Comparison of ENCODE assay signal across 9 mouse cellular contexts in the genomic region with DNA sequence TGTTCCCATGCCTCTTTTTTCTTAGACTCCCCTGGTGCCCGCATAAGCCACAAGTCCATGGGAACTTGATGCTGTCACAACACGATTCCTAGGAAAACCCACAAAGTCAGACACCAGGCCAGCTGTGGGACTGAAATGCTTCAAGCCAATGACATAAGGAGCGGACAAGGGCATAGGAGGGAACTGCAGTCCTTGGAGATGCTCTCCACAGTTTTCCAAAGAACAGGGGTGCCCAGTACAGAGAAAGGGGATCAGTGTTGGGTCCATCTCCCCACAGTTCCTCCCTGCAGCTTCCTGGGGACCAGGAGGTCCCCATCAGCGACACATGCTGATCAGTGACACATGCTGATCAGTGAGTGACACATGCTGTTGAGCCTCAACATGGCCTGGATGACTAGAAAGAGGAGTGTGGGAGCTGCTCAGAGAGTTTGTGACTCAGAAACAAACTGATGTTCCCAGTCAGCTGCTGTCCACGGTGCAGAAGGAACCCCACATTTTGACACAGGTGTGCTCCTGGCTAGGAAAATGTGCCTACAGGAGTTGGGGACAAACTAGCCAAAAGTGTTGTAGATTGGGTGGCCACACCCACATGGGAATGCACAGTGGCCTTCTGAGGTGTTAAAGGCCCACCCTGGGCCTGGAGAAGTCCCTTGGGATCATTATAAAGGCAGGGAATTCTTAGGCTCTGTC. TPM values are rescaled to one million over a fixed set of nuclear protein-coding genes. Genes with fewer than 3 reads are reported as not detected.
DNase-seq lines count a peak whose midpoint lies in the region; ATAC-seq lines count a peak whose summit lies in the region.
"Had no signal": no experiment of that assay in that cellular context is flagged by ENCODE, and none has a peak within 500 bp of the region (broad histone marks: within the 10 kb centered on the region; RNA-seq: fewer than 3 reads in every experiment).

No protein-coding gene starts in this region.

- DNase-seq in forebrain, embryonic 10.5 days (ENCODE audit: extremely low spot score, low spot score) = no peak
- DNase-seq in forebrain, embryonic 11.5 days (ENCODE audit: low spot score) = no peak
- no peak for DNase-seq in midbrain, embryonic 10.5 days (ENCODE audit: low spot score)
- DNase-seq in midbrain, embryonic 11.5 days (ENCODE audit: low spot score, missing footprints) = no peak
- no peak for DNase-seq in MN1 (ENCODE audit: low spot score)
- DNase-seq: thymus, postnatal 4 days had no signal

- H3K36me3 ChIP-seq in forebrain, embryonic 10.5 days (replicated peaks) = peaks cover 19% of the 10 kb centered on the region
- H3K36me3 ChIP-seq in forebrain, embryonic 11.5 days (ENCODE audit: control insufficient read depth, insufficient read depth, low read length) = no peaks in the 10 kb centered on the region; the same call in 1 of the 2 replicates
- peaks cover 16% of the 10 kb centered on the region for H3K36me3 ChIP-seq in midbrain, embryonic 10.5 days
- no peaks in the 10 kb centered on the region for H3K36me3 ChIP-seq in midbrain, embryonic 11.5 days (ENCODE audit: control insufficient read depth, insufficient read depth, low read length)
- H3K36me3 ChIP-seq in limb, embryonic 13.5 days = peaks cover 14% of the 10 kb centered on the region
- peaks cover 6% of the 10 kb centered on the region; the same call in 1 of the 2 replicates for H3K36me3 ChIP-seq in kidney, embryonic 16.5 days (ENCODE audit: insufficient read depth, low read length)

- peak overlapping the region; percentile 82 for H3K27ac ChIP-seq in forebrain, embryonic 10.5 days
- H3K27ac ChIP-seq in forebrain, embryonic 11.5 days (ENCODE audit: low read depth, low read length) = no peak overlapping the region
- H3K27ac ChIP-seq in midbrain, embryonic 10.5 days (replicated peaks) = peak overlapping the region; percentile 85
- H3K27ac ChIP-seq in midbrain, embryonic 11.5 days (ENCODE audit: low read depth, low read length) = no peak overlapping the region
- peak overlapping the region; percentile 80; the same call in 1 of the 2 replicates for H3K27ac ChIP-seq in limb, embryonic 13.5 days
- H3K27ac ChIP-seq in kidney, embryonic 16.5 days (ENCODE audit: low read length) = no peak overlapping the region

- H3K4me1 ChIP-seq in forebrain, embryonic 10.5 days = peaks cover 36% of the 10 kb centered on the region
- H3K4me1 ChIP-seq in forebrain, embryonic 11.5 days (replicated peaks; ENCODE audit: control insufficient read depth, insufficient read depth, low read length) = peaks cover 25% of the 10 kb centered on the region
- H3K4me1 ChIP-seq in midbrain, embryonic 10.5 days = peaks cover 33% of the 10 kb centered on the region
- H3K4me1 ChIP-seq in midbrain, embryonic 11.5 days (ENCODE audit: control insufficient read depth, insufficient read depth, low read length) = peaks cover 18% of the 10 kb centered on the region
- peaks cover 59% of the 10 kb centered on the region for H3K4me1 ChIP-seq in limb, embryonic 13.5 days
- H3K4me1 ChIP-seq in kidney, embryonic 16.5 days (ENCODE audit: insufficient read depth, low read length) = peaks cover 13% of the 10 kb centered on the region

- no peaks in the 10 kb centered on the region; the same call in 1 of the 2 replicates for H3K9me3 ChIP-seq in forebrain, embryonic 10.5 days
- H3K9me3 ChIP-seq in forebrain, embryonic 11.5 days (ENCODE audit: control insufficient read depth, low read length) = no peaks in the 10 kb centered on the region
- no peaks in the 10 kb centered on the region; the same call in 1 of the 2 replicates for H3K9me3 ChIP-seq in midbrain, embryonic 10.5 days (replicated peaks)
- H3K9me3 ChIP-seq in midbrain, embryonic 11.5 days (ENCODE audit: control insufficient read depth, low read length) = no peaks in the 10 kb centered on the region
- no peaks in the 10 kb centered on the region for H3K9me3 ChIP-seq in limb, embryonic 13.5 days
- no peaks in the 10 kb centered on the region; the same call in 1 of the 2 replicates for H3K9me3 ChIP-seq in kidney, embryonic 16.5 days (ENCODE audit: low read length)

- H3K4me2 ChIP-seq in forebrain, embryonic 11.5 days (ENCODE audit: low read depth, low read length, severe bottlenecking) = no peak overlapping the region
- H3K4me2 ChIP-seq in midbrain, embryonic 11.5 days = no peak overlapping the region
- H3K4me2 ChIP-seq in limb, embryonic 13.5 days (replicated peaks) = no peak overlapping the region
- H3K4me2 ChIP-seq in kidney, embryonic 16.5 days (replicated peaks; ENCODE audit: low read depth, low read length) = no peak overlapping the region

- H3K4me3 ChIP-seq in forebrain, embryonic 10.5 days = no peak overlapping the region
- H3K4me3 ChIP-seq in forebrain, embryonic 11.5 days (ENCODE audit: low read depth, low read length) = no peak overlapping the region
- no peak overlapping the region for H3K4me3 ChIP-seq in midbrain, embryonic 10.5 days
- no peak overlapping the region for H3K4me3 ChIP-seq in midbrain, embryonic 11.5 days (ENCODE audit: low read depth, low read length)
- no peak overlapping the region for H3K4me3 ChIP-seq in limb, embryonic 13.5 days
- no peak overlapping the region for H3K4me3 ChIP-seq in kidney, embryonic 16.5 days (ENCODE audit: low read length)

- ATAC-seq in forebrain, embryonic 11.5 days (replicated peaks; ENCODE audit: low FRiP score) = no peak
- ATAC-seq in midbrain, embryonic 11.5 days (ENCODE audit: low FRiP score) = no peak
- ATAC-seq in limb, embryonic 13.5 days (ENCODE audit: low FRiP score, low read depth) = no peak
- no peak for ATAC-seq in CD4-positive, CD25-positive, alpha-beta regulatory T cell, adult 4 months
- no peak for ATAC-seq in kidney, embryonic 16.5 days (ENCODE audit: low FRiP score, low TSS enrichment)

- WGBS in forebrain, embryonic 10.5 days = 83% methylated on average over 5 of the region's 5 CpGs
- 76% methylated on average over 5 of the region's 5 CpGs for WGBS in forebrain, embryonic 11.5 days
- 83% methylated on average over 5 of the region's 5 CpGs for WGBS in midbrain, embryonic 10.5 days
- 79% methylated on average over 5 of the region's 5 CpGs for WGBS in midbrain, embryonic 11.5 days
- WGBS in limb, embryonic 13.5 days = 74% methylated on average over 5 of the region's 5 CpGs
- WGBS in kidney, embryonic 16.5 days = 73% methylated on average over 5 of the region's 5 CpGs

- H3K27me3 ChIP-seq in forebrain, embryonic 10.5 days (ENCODE audit: poor library complexity, severe bottlenecking) = no peaks in the 10 kb centered on the region
- no peaks in the 10 kb centered on the region for H3K27me3 ChIP-seq in forebrain, embryonic 11.5 days (ENCODE audit: control insufficient read depth, insufficient read depth, low read length)
- H3K27me3 ChIP-seq in midbrain, embryonic 10.5 days (ENCODE audit: low read depth, poor library complexity, severe bottlenecking) = no peaks in the 10 kb centered on the region
- no peaks in the 10 kb centered on the region for H3K27me3 ChIP-seq in midbrain, embryonic 11.5 days (ENCODE audit: control insufficient read depth, insufficient read depth, low read length)
- H3K27me3 ChIP-seq in limb, embryonic 13.5 days = no peaks in the 10 kb centered on the region
- no peaks in the 10 kb centered on the region for H3K27me3 ChIP-seq in kidney, embryonic 16.5 days (ENCODE audit: insufficient read depth, low read length)

- H3K9ac ChIP-seq in forebrain, embryonic 11.5 days (ENCODE audit: low read length) = no peak overlapping the region
- no peak overlapping the region for H3K9ac ChIP-seq in midbrain, embryonic 11.5 days (ENCODE audit: low read length)
- no peak overlapping the region for H3K9ac ChIP-seq in limb, embryonic 13.5 days
- H3K9ac ChIP-seq in kidney, embryonic 16.5 days (replicated peaks; ENCODE audit: low read length) = no peak overlapping the region

RNA-seq across cellular contexts. Expression of a gene that starts 52.0 kb away (rescaled TPM):
- 24.8 and 27.2 TPM in 2 replicates for polyA plus RNA-seq in forebrain, embryonic 10.5 days (2016; fragmentation: Nextera tagmentation; extraction: Ambion mirVana)
- 28.0 and 28.6 TPM in 2 replicates for polyA plus RNA-seq in forebrain, embryonic 11.5 days (2014; fragmentation: Nextera tagmentation; extraction: Ambion mirVana)
- 27.4 and 28.9 TPM in 2 replicates for polyA plus RNA-seq in midbrain, embryonic 10.5 days (2016; fragmentation: Nextera tagmentation; extraction: Ambion mirVana)
- polyA plus RNA-seq in midbrain, embryonic 11.5 days (2014; fragmentation: Nextera tagmentation; extraction: Ambion mirVana) = 19.8 and 20.7 TPM in 2 replicates
- polyA plus RNA-seq in limb, embryonic 13.5 days (2015; fragmentation: Nextera tagmentation; extraction: Ambion mirVana) = 20.5 and 25.3 TPM in 2 replicates
- polyA plus RNA-seq in CD4-positive, CD25-positive, alpha-beta regulatory T cell, adult 4 months (2017; shearing (Covaris generic)) = 100 to 1,000 TPM in 1 of 2 experiments, 10 to 100 TPM in 1; 77.3 to 195 TPM
- polyA plus RNA-seq in kidney, embryonic 16.5 days (2015; fragmentation: Nextera tagmentation; extraction: Ambion mirVana) = 23.8 and 28.2 TPM in 2 replicates

Comparison
In these comparisons a context has a peak if more than half of its experiments do, and no peak if none do; other contexts are left out.
1. H3K27ac ChIP-seq: peak in forebrain, embryonic 10.5 days (single experiment), midbrain, embryonic 10.5 days (single experiment) and limb, embryonic 13.5 days (single experiment); none in forebrain, embryonic 11.5 days (single experiment), midbrain, embryonic 11.5 days (single experiment) and kidney, embryonic 16.5 days (single experiment).